Mouse (Mus musculus): ENCODE measurements at regions not wholly inside any gene's neighbourhood (a gene's known extent, or its start where the extent isn't known, plus 50 kb on each side); places are given as distances from the start of the nearest gene placed in this dataset.

DNA sequence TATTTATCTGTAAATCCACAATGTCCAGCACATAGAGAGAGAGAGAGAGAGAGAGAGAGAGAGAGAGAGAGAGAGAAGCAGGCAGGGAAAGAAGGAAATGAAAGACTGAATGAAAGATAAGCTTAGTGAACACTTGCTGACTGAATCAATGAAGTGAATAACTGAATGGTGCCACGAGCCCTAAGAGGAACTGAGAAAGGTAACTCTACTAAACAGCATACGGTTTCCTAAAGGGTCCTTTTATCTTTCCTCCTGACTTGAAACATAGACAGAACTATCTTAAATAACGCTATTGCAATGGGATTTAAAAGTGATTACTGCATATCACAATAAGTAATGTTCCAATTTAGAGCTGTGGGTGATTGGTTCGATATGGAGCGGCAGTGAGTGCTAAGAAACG lies 121.0 kb downstream of the Rbm26 start:
- Histone ChIP-seq H3K4me2 (no peak overlapping the region), H3K27me3 (replicated peaks) (no peaks in the 10 kb centered on the region), H3K27ac (replicated peaks) (no peak overlapping the region), H3K9ac (replicated peaks) (no peak overlapping the region), H3K9me3 (replicated peaks) (peaks cover 5% of the 10 kb centered on the region; the same call in 1 of the 2 replicates), H3K4me3 (replicated peaks) (no peak overlapping the region), H3K36me3 (no peaks in the 10 kb centered on the region), H3K4me1 (no peaks in the 10 kb centered on the region)
- ATAC-seq (ENCODE audit: low FRiP score), result no peak
- WGBS, result 74% methylated on average over 6 of the region's 6 CpGs

DNA sequence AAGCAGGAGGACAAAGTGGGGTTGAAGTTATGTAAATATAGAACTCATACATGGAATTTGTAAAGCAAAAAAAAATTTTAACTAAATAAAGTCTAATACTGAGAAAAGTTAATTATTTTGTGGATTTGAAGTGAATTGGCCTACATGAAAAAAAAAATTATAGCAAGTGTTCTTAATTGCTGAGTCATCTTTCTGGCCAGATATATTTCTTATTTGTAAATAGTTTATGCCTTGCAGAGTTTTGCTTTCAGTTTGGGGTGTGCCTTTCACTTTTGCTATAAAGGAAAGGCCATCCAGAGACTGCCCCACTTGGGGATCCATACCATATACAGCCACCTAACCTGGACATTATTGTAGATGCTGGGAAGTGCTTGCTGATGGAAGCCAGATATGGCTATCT lies 138.3 kb downstream of the Rbm26 start:
- Histone ChIP-seq H3K9ac (replicated peaks) (no peak overlapping the region), H3K4me2 (no peak overlapping the region), H3K9me3 (replicated peaks) (no peaks in the 10 kb centered on the region), H3K4me3 (replicated peaks) (no peak overlapping the region), H3K27me3 (replicated peaks) (no peaks in the 10 kb centered on the region), H3K36me3 (no peaks in the 10 kb centered on the region), H3K27ac (replicated peaks) (no peak overlapping the region), H3K4me1 (no peaks in the 10 kb centered on the region)
- no peak for ATAC-seq (ENCODE audit: low FRiP score)

DNA sequence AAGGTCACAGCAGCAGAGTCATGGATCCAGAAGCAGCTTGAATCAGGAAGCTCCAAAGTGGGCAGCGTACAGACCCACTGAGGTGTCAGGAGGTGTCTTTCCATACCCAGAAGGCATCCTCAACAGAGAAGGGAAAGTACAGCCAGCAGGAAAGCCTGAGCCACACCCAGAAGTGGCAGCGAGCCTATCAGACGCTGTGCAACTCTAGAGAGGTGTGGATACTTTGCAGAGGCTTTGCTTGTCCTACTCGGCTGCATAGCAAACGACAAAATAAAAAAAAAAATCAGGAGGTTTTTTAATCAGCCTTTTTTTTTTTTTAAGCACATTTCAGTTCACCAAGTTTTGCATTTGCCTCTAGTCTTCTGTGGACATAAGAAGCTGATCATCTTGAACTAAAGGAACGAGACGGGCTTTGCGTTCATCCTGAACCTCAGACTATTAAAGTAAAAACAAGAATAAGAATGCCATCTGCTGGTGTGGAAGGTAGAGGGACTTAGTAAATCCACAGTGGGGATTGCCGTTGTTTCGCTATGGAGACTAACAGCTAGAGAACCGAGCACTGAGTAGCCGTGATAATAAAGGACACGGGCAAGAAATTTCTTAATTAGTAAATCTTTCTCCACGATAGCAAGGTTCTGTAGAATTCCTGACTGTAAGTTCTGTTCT lies 142.3 kb downstream of the Rbm26 start:
- no peaks in the 10 kb centered on the region for H3K4me1 ChIP-seq
- H3K4me3 ChIP-seq (replicated peaks), result no peak overlapping the region
- H3K9me3 ChIP-seq (replicated peaks), result no peaks in the 10 kb centered on the region
- 38% methylated on average over 14 of the region's 14 CpGs for WGBS
- H3K27ac ChIP-seq (replicated peaks), result no peak overlapping the region
- peak overlapping the region; percentile 41 for H3K4me2 ChIP-seq
- no peaks in the 10 kb centered on the region for H3K36me3 ChIP-seq
- no peak overlapping the region for H3K9ac ChIP-seq (replicated peaks)
- H3K27me3 ChIP-seq (replicated peaks), result no peaks in the 10 kb centered on the region
- no peak for ATAC-seq (ENCODE audit: low FRiP score)

DNA sequence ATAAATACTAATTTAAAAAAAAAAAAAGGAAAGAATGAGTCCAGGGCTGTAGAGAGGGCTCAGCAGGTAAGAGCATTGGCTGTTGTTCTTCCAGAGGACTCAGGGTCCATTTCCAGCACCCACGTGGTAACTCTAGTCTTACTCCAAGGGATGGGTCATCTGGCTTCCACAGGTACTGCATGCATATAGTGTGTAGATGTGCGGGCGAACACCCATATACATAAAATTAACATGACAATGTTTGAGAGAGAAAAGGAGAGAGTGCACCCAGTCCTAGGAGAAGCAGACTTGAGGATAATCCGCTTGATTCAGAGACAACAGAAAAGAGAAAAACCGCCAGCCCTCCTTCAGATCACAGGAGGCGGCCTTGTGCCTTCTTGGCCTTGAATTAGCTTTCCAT lies 157.2 kb downstream of the Rbm26 start:
- H3K9me3 ChIP-seq (replicated peaks), result no peaks in the 10 kb centered on the region; the same call in 1 of the 2 replicates
- WGBS, result 74% methylated on average over 6 of the region's 6 CpGs
- no peaks in the 10 kb centered on the region for H3K36me3 ChIP-seq
- H3K9ac ChIP-seq (replicated peaks), result no peak overlapping the region
- H3K4me2 ChIP-seq, result no peak overlapping the region
- no peak for ATAC-seq (ENCODE audit: low FRiP score)
- H3K27me3 ChIP-seq (replicated peaks), result no peaks in the 10 kb centered on the region
- H3K4me1 ChIP-seq, result peaks cover 5% of the 10 kb centered on the region; the same call in 1 of the 2 replicates
- H3K27ac ChIP-seq (replicated peaks), result no peak overlapping the region
- no peak overlapping the region for H3K4me3 ChIP-seq (replicated peaks)

DNA sequence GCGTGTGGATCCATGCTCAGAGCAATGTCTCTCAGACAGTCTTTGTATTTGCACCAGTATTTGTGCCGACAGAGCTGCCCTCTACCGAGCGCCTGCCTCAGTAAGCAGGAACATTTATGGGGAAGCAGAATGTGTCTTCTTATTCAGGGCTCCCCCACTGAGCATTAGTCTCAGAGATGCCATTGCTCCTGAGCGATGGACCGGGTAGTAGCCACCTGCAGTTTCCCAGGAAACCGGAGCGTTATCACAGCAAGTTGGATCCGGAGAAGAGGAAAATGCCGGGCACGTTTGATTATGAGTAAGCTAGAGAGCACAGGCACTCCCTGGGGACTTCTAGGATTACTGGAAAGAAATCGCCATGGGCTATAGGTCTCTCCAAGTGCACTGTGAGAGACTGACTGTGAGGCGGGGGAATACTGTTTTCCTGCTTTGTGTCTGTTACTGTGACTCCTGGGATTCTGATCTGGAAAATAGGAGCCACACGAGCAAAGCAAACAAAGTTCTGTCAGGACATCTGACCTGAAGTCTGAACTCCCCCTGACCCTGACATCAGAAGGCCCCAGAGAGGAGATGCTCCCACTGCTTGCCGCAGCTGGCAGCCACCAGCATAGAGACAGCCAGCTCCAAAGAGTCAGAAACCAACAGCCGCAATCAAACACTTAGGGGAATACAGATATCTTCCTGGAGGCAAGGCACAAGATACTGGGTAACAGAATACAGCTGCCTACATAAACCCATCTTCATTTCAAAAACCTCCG lies 160.9 kb downstream of the Rbm26 start:
- WGBS, result 21% methylated on average over 17 of the region's 17 CpGs
- no peak overlapping the region for H3K9ac ChIP-seq (replicated peaks)
- no peaks in the 10 kb centered on the region for H3K36me3 ChIP-seq
- H3K27ac ChIP-seq (replicated peaks), result no peak overlapping the region
- H3K4me1 ChIP-seq, result peaks cover 5% of the 10 kb centered on the region; the same call in 1 of the 2 replicates
- no peaks in the 10 kb centered on the region; the same call in 1 of the 2 replicates for H3K9me3 ChIP-seq (replicated peaks)
- peak; percentile 76 for ATAC-seq (ENCODE audit: low FRiP score)
- peak overlapping the region; percentile 47 for H3K4me2 ChIP-seq
- 0 out of 2 replicates have a peak overlapping the region, but pooled peaks have one; percentile 4 for H3K4me3 ChIP-seq (replicated peaks)
- no peaks in the 10 kb centered on the region for H3K27me3 ChIP-seq (replicated peaks)

DNA sequence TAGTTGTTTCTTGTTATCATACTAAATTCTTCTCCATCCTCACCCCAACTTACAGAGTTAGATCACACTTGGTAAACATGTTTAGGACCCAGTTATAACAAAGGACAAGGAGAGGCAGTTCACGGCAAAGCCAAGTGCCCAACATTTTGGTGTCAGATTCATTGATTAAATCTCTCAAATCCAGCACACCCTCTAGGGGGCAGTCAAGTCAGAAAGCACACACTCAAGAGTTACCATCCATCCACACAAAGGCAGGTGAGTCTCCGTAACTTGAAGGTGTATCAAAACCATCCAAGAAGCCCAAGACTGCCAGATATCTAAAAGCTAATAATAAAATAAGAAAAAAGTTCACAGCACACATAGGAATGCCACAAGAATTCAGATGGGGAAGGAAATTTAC lies 161.8 kb downstream of the Rbm26 start:
- H3K9me3 ChIP-seq (replicated peaks), result no peaks in the 10 kb centered on the region; the same call in 1 of the 2 replicates
- H3K36me3 ChIP-seq, result no peaks in the 10 kb centered on the region
- H3K9ac ChIP-seq (replicated peaks), result no peak overlapping the region
- H3K4me3 ChIP-seq (replicated peaks), result no peak overlapping the region
- no peaks in the 10 kb centered on the region for H3K27me3 ChIP-seq (replicated peaks)
- H3K4me2 ChIP-seq, result no peak overlapping the region
- no peak overlapping the region for H3K27ac ChIP-seq (replicated peaks)
- no peak for ATAC-seq (ENCODE audit: low FRiP score)
- 90% methylated on average over 2 of the region's 2 CpGs for WGBS
- H3K4me1 ChIP-seq, result peaks cover 5% of the 10 kb centered on the region; the same call in 1 of the 2 replicates

DNA sequence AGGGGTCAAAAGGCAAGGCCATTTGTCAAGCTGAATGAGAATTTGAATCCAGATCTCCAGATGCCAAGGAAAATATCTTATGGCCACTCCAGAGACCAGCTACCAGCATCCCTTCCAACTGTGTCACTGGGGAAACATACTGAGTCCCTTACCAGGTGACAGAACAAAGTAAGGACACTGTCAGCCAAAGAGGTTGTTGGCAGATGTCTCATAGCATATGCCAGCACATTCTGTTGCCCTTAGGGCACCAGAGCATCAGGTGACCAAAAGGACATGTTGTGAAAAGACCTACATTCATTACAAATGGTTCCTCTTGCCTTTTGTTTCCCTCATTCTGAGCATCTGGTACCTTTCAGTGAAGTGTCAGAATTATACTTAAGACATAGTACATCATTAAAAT lies 166.4 kb downstream of the Rbm26 start:
- H3K4me1 ChIP-seq, result no peaks in the 10 kb centered on the region
- H3K27ac ChIP-seq (replicated peaks), result no peak overlapping the region
- H3K4me3 ChIP-seq (replicated peaks), result no peak overlapping the region
- no peak for ATAC-seq (ENCODE audit: low FRiP score)
- no peak overlapping the region for H3K4me2 ChIP-seq
- no peaks in the 10 kb centered on the region for H3K27me3 ChIP-seq (replicated peaks)
- H3K9me3 ChIP-seq (replicated peaks), result no peaks in the 10 kb centered on the region
- no peak overlapping the region for H3K9ac ChIP-seq (replicated peaks)
- no peaks in the 10 kb centered on the region for H3K36me3 ChIP-seq

DNA sequence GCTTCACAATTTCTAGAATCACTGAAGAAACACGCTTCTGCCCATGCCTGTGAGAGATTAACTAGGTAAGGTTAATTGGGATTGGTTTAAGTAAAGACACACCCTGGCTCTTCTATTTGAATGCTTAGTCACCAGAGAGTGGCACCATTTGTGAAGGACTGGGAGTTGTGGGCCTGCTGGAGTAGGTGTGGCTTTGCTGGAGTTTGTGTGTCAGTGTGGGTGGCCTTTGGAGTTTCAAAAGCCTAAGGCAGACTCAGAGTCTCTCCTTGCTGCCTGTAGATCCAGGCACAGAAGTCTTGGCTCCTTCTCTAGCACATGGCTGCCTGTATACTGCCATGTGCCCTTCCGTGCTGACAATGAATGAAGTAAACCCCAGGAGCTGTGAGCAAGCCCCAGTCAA lies 168.8 kb downstream of the Rbm26 start:
- no peak overlapping the region for H3K9ac ChIP-seq (replicated peaks)
- no peak overlapping the region for H3K4me3 ChIP-seq (replicated peaks)
- no peaks in the 10 kb centered on the region for H3K4me1 ChIP-seq
- H3K27me3 ChIP-seq (replicated peaks), result no peaks in the 10 kb centered on the region
- H3K27ac ChIP-seq (replicated peaks), result no peak overlapping the region
- no peaks in the 10 kb centered on the region for H3K36me3 ChIP-seq
- no peaks in the 10 kb centered on the region for H3K9me3 ChIP-seq (replicated peaks)
- WGBS, result 92% methylated on average over 2 of the region's 2 CpGs
- ATAC-seq (ENCODE audit: low FRiP score), result no peak
- H3K4me2 ChIP-seq, result no peak overlapping the region

DNA sequence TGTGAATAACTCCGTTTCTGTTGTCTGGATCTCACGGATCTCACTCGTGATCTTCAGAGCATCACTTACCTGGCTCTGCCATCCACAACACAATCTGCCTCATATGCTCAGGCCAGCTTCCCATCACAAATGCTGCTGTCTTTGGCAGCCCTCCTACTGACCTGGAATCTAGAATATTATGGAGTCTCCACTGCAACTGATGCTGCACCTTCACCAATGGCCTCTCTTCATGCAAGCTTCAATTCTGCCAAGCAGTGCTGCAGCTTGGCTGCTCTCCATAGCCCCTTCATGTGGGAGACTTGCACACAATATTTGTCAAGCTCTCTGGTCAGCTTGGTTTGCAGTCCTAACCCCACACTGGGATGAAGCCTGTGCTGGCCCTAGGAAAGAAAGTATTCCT lies 183.1 kb downstream of the Rbm26 start:
- Histone ChIP-seq H3K27me3 (replicated peaks) (no peaks in the 10 kb centered on the region), H3K9me3 (replicated peaks) (no peaks in the 10 kb centered on the region), H3K4me3 (replicated peaks) (no peak overlapping the region), H3K36me3 (no peaks in the 10 kb centered on the region), H3K9ac (replicated peaks) (no peak overlapping the region), H3K27ac (replicated peaks) (no peak overlapping the region), H3K4me2 (no peak overlapping the region), H3K4me1 (no peaks in the 10 kb centered on the region)
- 96% methylated on average over 3 of the region's 3 CpGs for WGBS
- ATAC-seq (ENCODE audit: low FRiP score), result no peak

DNA sequence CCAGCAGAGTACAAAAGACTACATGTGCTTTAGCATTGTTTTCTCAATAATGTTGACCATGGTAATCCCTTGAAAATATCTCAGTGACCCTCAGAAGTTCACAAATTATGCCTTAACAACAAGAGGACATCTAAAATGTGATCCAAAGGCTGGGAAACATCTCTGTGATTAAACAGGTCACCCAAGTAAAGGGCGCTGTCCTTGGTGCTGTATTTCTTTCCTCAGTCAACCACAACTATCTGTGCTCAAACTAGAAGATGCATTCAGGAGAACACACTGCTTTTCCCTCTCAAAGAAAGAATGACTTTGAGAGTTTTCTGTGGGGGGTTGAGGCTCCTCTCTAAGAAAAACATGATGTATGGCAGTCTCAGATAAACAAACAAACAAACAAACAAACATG lies 211.1 kb downstream of the Rbm26 start:
- 74% methylated on average over 1 of the region's 1 CpGs for WGBS

DNA sequence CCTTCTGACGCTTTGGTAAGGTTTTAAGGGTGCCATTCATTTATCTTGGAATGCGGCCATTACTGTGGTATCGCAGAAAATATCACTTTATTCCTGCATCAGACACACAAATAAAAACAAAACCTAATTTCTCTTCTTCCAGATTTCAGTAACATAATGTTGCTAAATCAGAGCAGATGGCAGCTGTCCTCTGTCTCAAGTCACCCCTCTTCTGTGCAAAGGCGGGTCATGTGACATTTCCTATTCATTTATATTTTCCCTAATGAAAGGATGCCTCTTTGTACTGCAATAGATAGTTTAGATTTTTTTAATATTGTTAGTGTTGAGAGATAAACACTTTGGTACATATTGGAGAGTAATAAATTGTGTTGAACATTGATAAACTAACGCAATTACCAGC lies 233.7 kb downstream of the Rbm26 start:
- Histone ChIP-seq H3K27ac (replicated peaks) (no peak overlapping the region), H3K9ac (replicated peaks) (no peak overlapping the region), H3K9me3 (replicated peaks) (no peaks in the 10 kb centered on the region), H3K4me1 (no peaks in the 10 kb centered on the region), H3K4me2 (no peak overlapping the region), H3K27me3 (replicated peaks) (no peaks in the 10 kb centered on the region), H3K4me3 (replicated peaks) (no peak overlapping the region), H3K36me3 (no peaks in the 10 kb centered on the region)
- 93% methylated on average over 5 of the region's 5 CpGs for WGBS
- ATAC-seq (ENCODE audit: low FRiP score), result no peak

More for the DNA sequence above, 211.1 kb downstream of the Rbm26 start:
- Histone ChIP-seq H3K4me2 (no peak overlapping the region), H3K4me3 (replicated peaks) (no peak overlapping the region), H3K27me3 (replicated peaks) (no peaks in the 10 kb centered on the region), H3K9ac (replicated peaks) (no peak overlapping the region), H3K27ac (replicated peaks) (no peak overlapping the region), H3K36me3 (no peaks in the 10 kb centered on the region), H3K9me3 (replicated peaks) (no peaks in the 10 kb centered on the region), H3K4me1 (no peaks in the 10 kb centered on the region)
- ATAC-seq (ENCODE audit: low FRiP score), result no peak

DNA sequence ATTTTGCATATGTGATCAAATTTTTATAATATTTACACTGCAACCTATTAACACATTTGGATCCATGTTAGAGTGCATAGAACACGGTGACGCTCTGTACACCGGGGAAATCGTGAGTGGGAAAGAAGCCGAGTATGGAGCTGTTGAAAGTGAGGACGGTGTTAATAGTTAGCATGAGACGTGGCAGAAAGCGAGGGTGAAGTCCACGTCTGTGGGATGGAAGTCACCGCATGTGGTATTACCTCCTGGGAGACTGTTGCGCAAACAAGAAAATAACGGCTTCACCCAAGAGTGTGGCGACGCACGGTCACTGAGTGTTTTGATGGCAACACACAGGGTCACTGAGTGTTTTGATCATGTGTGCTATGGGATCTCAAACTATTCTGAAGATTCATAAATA lies 237.2 kb downstream of the Rbm26 start:
- no peaks in the 10 kb centered on the region for H3K4me1 ChIP-seq
- WGBS, result 87% methylated on average over 15 of the region's 15 CpGs
- no peak overlapping the region for H3K4me2 ChIP-seq
- ATAC-seq (ENCODE audit: low FRiP score), result no peak
- H3K27ac ChIP-seq (replicated peaks), result no peak overlapping the region
- H3K27me3 ChIP-seq (replicated peaks), result no peaks in the 10 kb centered on the region
- H3K36me3 ChIP-seq, result no peaks in the 10 kb centered on the region
- H3K9ac ChIP-seq (replicated peaks), result no peak overlapping the region
- H3K9me3 ChIP-seq (replicated peaks), result no peaks in the 10 kb centered on the region
- no peak overlapping the region for H3K4me3 ChIP-seq (replicated peaks)

Measured in neural tube, embryonic 15.5 days (tissue).